ENCODE assay signal across 14 mouse cellular contexts in genomic region chr4:84839466-84839865, GRCm38 (mm10).
"Had no signal": no experiment of that assay in that cellular context is flagged by ENCODE, and none has a peak within 500 bp of the region (broad histone marks: within the 10 kb centered on the region; RNA-seq: fewer than 3 reads in every experiment).

No protein-coding gene starts in this region.

- DNase-seq: cerebellum, adult 2 months; cerebellum, adult 8-10 months; cerebellum, adult 9-10 months; cerebellum, adult 9-11 months; cerebellum, postnatal 36 days; embryo, embryonic 11 days; forebrain, postnatal 0 days; gastrocnemius, adult 2 months; gastrocnemius, postnatal 10 days; gastrocnemius, postnatal 14 days; gastrocnemius, postnatal 25 days; gastrocnemius, postnatal 36 days; heart, adult 18-20 months; heart, adult 2 months had no signal
